8 mouse cellular contexts compared by ENCODE assay signal in genomic region chr4:45342286-45343155, GRCm38 (mm10). TPM values are rescaled to one million over a fixed set of nuclear protein-coding genes. Genes with fewer than 3 reads are reported as not detected.
DNase-seq lines count a peak whose midpoint lies in the region; ATAC-seq and TF ChIP-seq lines count a peak whose summit lies in the region.

Exosc3 (minus strand) TSS chr4:45342732.

- peak within 1 kb of the TSS; percentile 74 for H3K4me2 ChIP-seq in hindbrain, postnatal 0 days (ENCODE audit: low read depth, low read length)

- WGBS in hindbrain, postnatal 0 days, result under 1% methylated on average over 71 of the region's 76 CpGs

- H3K27ac ChIP-seq in gastrocnemius, adult 2 months, result peak within 1 kb of the TSS; percentile 96
- H3K27ac ChIP-seq in hindbrain, postnatal 0 days, result peak within 1 kb of the TSS; percentile 96

- peak; percentile 6 to 32 for DNase-seq in layer of hippocampus, adult 18-20 months (ENCODE audit: low spot score in 2 of 2)
- no peak for DNase-seq in layer of hippocampus, adult 9-10 months (ENCODE audit: low spot score)
- DNase-seq in c-Kit-positive CD71-negative TER-119-negative erythroid progenitor cells, embryonic 14.5 days (ENCODE audit: low read depth), result peak; percentile 13
- DNase-seq in gastrocnemius, adult 2 months, result no peak
- DNase-seq in hindbrain, postnatal 0 days (ENCODE audit: low spot score), result peak; percentile 22
- peak; percentile 25 to 39 for DNase-seq in left cerebral cortex, postnatal 14 days (ENCODE audit: low spot score in 2 of 2)
- peak; percentile 35 to 43 for DNase-seq in spleen, postnatal 36 days (ENCODE audit: low spot score in 2 of 2)

- H3K9me3 ChIP-seq in hindbrain, postnatal 0 days (ENCODE audit: low read length), result no peaks in the 10 kb centered on the region
- H3K9me3 ChIP-seq in megakaryocyte, embryonic 14.5 days, result no peaks in the 10 kb centered on the region

- H3K9ac ChIP-seq in hindbrain, postnatal 0 days (replicated peaks; ENCODE audit: low read length), result peak within 1 kb of the TSS; percentile 86

- peak; percentile 78 for ATAC-seq in hindbrain, postnatal 0 days

- no peaks in the 10 kb centered on the region for H3K36me3 ChIP-seq in hindbrain, postnatal 0 days (ENCODE audit: insufficient read depth, low read length)
- H3K36me3 ChIP-seq in megakaryocyte, embryonic 14.5 days (replicated peaks; ENCODE audit: low read length), result peaks cover 28% of the 10 kb centered on the region

- TF ChIP-seq CTCF in gastrocnemius, adult 2 months (IDR thresholded peaks at IDR 0.05), result no peak
- no peak for TF ChIP-seq CTCF in hindbrain, postnatal 0 days (IDR thresholded peaks at IDR 0.05; ENCODE audit: low read depth)

- peaks cover 13% of the 10 kb centered on the region; the same call in 1 of the 2 replicates for H3K4me1 ChIP-seq in hindbrain, postnatal 0 days (ENCODE audit: insufficient read depth, low read length)
- H3K4me1 ChIP-seq in megakaryocyte, embryonic 14.5 days, result peaks cover 28% of the 10 kb centered on the region

- intact Hi-C loops in gastrocnemius, adult 2 months (cut with DNase I), result loop anchor here (1.0 kb wide), 1 partner anchor 22 kb away; no protein-coding TSS in a partner anchor
- intact Hi-C loops in left cerebral cortex, postnatal 14 days (cut with DNase I), result loop anchor here (2.0 kb wide), 1 partner anchor 22 kb away; no protein-coding TSS in a partner anchor

- H3K27me3 ChIP-seq in hindbrain, postnatal 0 days (ENCODE audit: insufficient read depth, low read length), result no peaks in the 10 kb centered on the region
- peaks cover 2% of the 10 kb centered on the region for H3K27me3 ChIP-seq in megakaryocyte, embryonic 14.5 days (replicated peaks)

- H3K4me3 ChIP-seq in gastrocnemius, adult 2 months, result peak within 1 kb of the TSS; percentile 89
- H3K4me3 ChIP-seq in hindbrain, postnatal 0 days (ENCODE audit: low read length), result peak within 1 kb of the TSS; percentile 95
- peak within 1 kb of the TSS; percentile 99 for H3K4me3 ChIP-seq in megakaryocyte, embryonic 14.5 days (replicated peaks)

RNA-seq across cellular contexts. Expression of gene Exosc3, which starts in this region (rescaled TPM):
- total RNA-seq in layer of hippocampus, adult 18-20 months (2021), result 10 to 100 TPM; 14.6 to 18.0 TPM
- total RNA-seq in gastrocnemius, adult 2 months (2021), result 10 to 100 TPM; 11.2 to 16.3 TPM
- total RNA-seq in hindbrain, postnatal 0 days (2014; rRNA removed), result 21.9 and 26.2 TPM in 2 replicates
- 25.1 and 26.0 TPM in 2 replicates for polyA plus RNA-seq in hindbrain, postnatal 0 days (2015; fragmentation: Nextera tagmentation; extraction: Ambion mirVana)
- total RNA-seq in left cerebral cortex, postnatal 14 days (2021), result 10 to 100 TPM in 1 of 2 experiments, 1 to 10 TPM in 1; 9.8 to 11.4 TPM
- 37.8 and 55.4 TPM in 2 replicates for polyA plus RNA-seq in megakaryocyte, embryonic 14.5 days (2012; ENCODE audit: insufficient read depth, low replicate concordance)

Comparison
In these comparisons a context has a peak if more than half of its experiments do, and no peak if none do; other contexts are left out.
1. DNase-seq: peak in layer of hippocampus, adult 18-20 months (2 of 2), c-Kit-positive CD71-negative TER-119-negative erythroid progenitor cells, embryonic 14.5 days (single experiment), hindbrain, postnatal 0 days (single experiment), left cerebral cortex, postnatal 14 days (2 of 2) and spleen, postnatal 36 days (2 of 2); none in layer of hippocampus, adult 9-10 months (single experiment) and gastrocnemius, adult 2 months (single experiment).
2. Peak in every context shown above with its lines, with median percentiles within 50 percentile points of each other: H3K4me3 ChIP-seq.